Comparison of ENCODE assay signal across 12 mouse cellular contexts in genomic region chrX:99059119-99059518, GRCm38 (mm10). TPM values are rescaled to one million over a fixed set of nuclear protein-coding genes. Genes with fewer than 3 reads are reported as not detected.
A peak's percentile ranks its signal among the peaks of the same experiment; 100 is the strongest.
DNase-seq lines count a peak whose midpoint lies in the region; ATAC-seq and TF ChIP-seq lines count a peak whose summit lies in the region.
"Had no signal": no experiment of that assay in that cellular context is flagged by ENCODE, and none has a peak within 500 bp of the region (broad histone marks: within the 10 kb centered on the region; RNA-seq: fewer than 3 reads in every experiment).

No protein-coding gene starts in this region.

- H3K4me1 ChIP-seq in liver, postnatal 0 days (ENCODE audit: insufficient read depth): no peaks in the 10 kb centered on the region
- H3K4me1 ChIP-seq in liver, embryonic 12.5 days: no peaks in the 10 kb centered on the region
- H3K4me1 ChIP-seq: limb, embryonic 12.5 days; midbrain, embryonic 12.5 days had no signal

- 41% methylated on average over 4 of the region's 4 CpGs for WGBS in liver, postnatal 0 days (ENCODE audit: insufficient replicate concordance)
- WGBS in liver, embryonic 12.5 days (ENCODE audit: insufficient replicate concordance): 54% methylated on average over 4 of the region's 4 CpGs

- peak; percentile 65 for TF ChIP-seq CTCF in gastrocnemius, adult 2 months (IDR thresholded peaks at IDR 0.05)
- peak; percentile 42 for TF ChIP-seq CTCF in liver, postnatal 0 days (IDR thresholded peaks at IDR 0.05; ENCODE audit: low read depth)
- TF ChIP-seq CTCF in brain, embryonic 14.5 days (IDR thresholded peaks at IDR 0.05; ENCODE audit: borderline replicate concordance, extremely low read depth, insufficient read depth, insufficient read length): peak; percentile 22; the same call in 1 of the 2 replicates

- no peak for TF ChIP-seq EP300 in liver, postnatal 0 days (IDR thresholded peaks at IDR 0.05; ENCODE audit: low read depth)

- H3K9me3 ChIP-seq in liver, postnatal 0 days (ENCODE audit: low read length): no peaks in the 10 kb centered on the region
- H3K9me3 ChIP-seq in liver, embryonic 12.5 days (replicated peaks): no peaks in the 10 kb centered on the region
- H3K9me3 ChIP-seq: limb, embryonic 12.5 days; midbrain, embryonic 12.5 days had no signal

- no peak overlapping the region for H3K9ac ChIP-seq in liver, postnatal 0 days (replicated peaks)
- no peak overlapping the region for H3K9ac ChIP-seq in liver, embryonic 12.5 days
- H3K9ac ChIP-seq: limb, embryonic 12.5 days; midbrain, embryonic 12.5 days had no signal

- H3K4me3 ChIP-seq in gastrocnemius, adult 2 months: no peak overlapping the region
- no peak overlapping the region for H3K4me3 ChIP-seq in liver, postnatal 0 days (ENCODE audit: low read depth, low read length)
- no peak overlapping the region for H3K4me3 ChIP-seq in liver, embryonic 12.5 days
- H3K4me3 ChIP-seq: limb, embryonic 12.5 days; midbrain, embryonic 12.5 days had no signal

- ATAC-seq in liver, postnatal 0 days: no peak
- ATAC-seq in liver, embryonic 12.5 days: no peak
- ATAC-seq in megakaryocyte progenitor cell, adult 5-6 weeks (replicated peaks; ENCODE audit: poor library complexity): peak; percentile 46; the same call in 1 of the 2 replicates
- ATAC-seq in frontal cortex, adult (ENCODE audit: low TSS enrichment): no peak
- ATAC-seq: CD4-positive, CD25-positive, alpha-beta regulatory T cell, adult 4 months had no signal

- H3K4me2 ChIP-seq in liver, postnatal 0 days (ENCODE audit: low read depth, low read length): no peak overlapping the region
- H3K4me2 ChIP-seq in liver, embryonic 12.5 days: no peak overlapping the region
- H3K4me2 ChIP-seq: limb, embryonic 12.5 days; midbrain, embryonic 12.5 days had no signal

- intact Hi-C loops in gastrocnemius, adult 2 months (cut with DNase I): loop anchor here (1.0 kb wide), 1 partner anchor 70 kb away; no protein-coding TSS in a partner anchor
- intact Hi-C loops in gastrocnemius, postnatal 14 days (cut with DNase I; ENCODE audit: low total_unique reads): no loop called here
- intact Hi-C loops in left cerebral cortex, postnatal 10 days (cut with DNase I): no loop called here

- H3K27me3 ChIP-seq in liver, postnatal 0 days (ENCODE audit: insufficient read depth, low read length): no peaks in the 10 kb centered on the region
- peaks cover 16% of the 10 kb centered on the region; the same call in 1 of the 2 replicates for H3K27me3 ChIP-seq in liver, embryonic 12.5 days (replicated peaks)

- no peak overlapping the region for H3K27ac ChIP-seq in gastrocnemius, adult 2 months
- no peak overlapping the region for H3K27ac ChIP-seq in liver, postnatal 0 days (ENCODE audit: low read depth)
- no peak overlapping the region for H3K27ac ChIP-seq in liver, embryonic 12.5 days
- H3K27ac ChIP-seq: limb, embryonic 12.5 days; midbrain, embryonic 12.5 days had no signal

- no peak for TF ChIP-seq POLR2A in brain, embryonic 14.5 days (IDR thresholded peaks at IDR 0.05; ENCODE audit: borderline replicate concordance, extremely low read depth, insufficient read depth, insufficient read length, poor library complexity, severe bottlenecking)

- H3K36me3 ChIP-seq in liver, postnatal 0 days (replicated peaks; ENCODE audit: insufficient read depth, low read length): no peaks in the 10 kb centered on the region; the same call in 1 of the 2 replicates
- H3K36me3 ChIP-seq in liver, embryonic 12.5 days: no peaks in the 10 kb centered on the region
- H3K36me3 ChIP-seq: limb, embryonic 12.5 days; midbrain, embryonic 12.5 days had no signal

- no peak for DNase-seq in gastrocnemius, adult 2 months
- no peak for DNase-seq in gastrocnemius, postnatal 14 days
- DNase-seq in liver, postnatal 0 days: no peak
- DNase-seq in brain, embryonic 14.5 days (ENCODE audit: low read depth): peak; percentile 13
- DNase-seq in left cerebral cortex, postnatal 10 days (ENCODE audit: extremely low spot score in 1 of 2, low spot score in 2 of 2): no peak
- DNase-seq: kidney, postnatal 25 days had no signal

RNA-seq across cellular contexts. Expression of gene Stard8, which starts 56.1 kb away (rescaled TPM):
- total RNA-seq in gastrocnemius, adult 2 months (2021): 10 to 100 TPM; 11.1 to 18.2 TPM
- 10 to 100 TPM; 25.3 TPM for total RNA-seq in gastrocnemius, postnatal 14 days (2021)
- polyA plus RNA-seq in liver, postnatal 0 days (2015; fragmentation: Nextera tagmentation; extraction: Ambion mirVana): 2.8 and 3.1 TPM in 2 replicates
- polyA plus RNA-seq in liver, embryonic 12.5 days (2016; fragmentation: Nextera tagmentation; extraction: Ambion mirVana): 5.2 and 6.1 TPM in 2 replicates
- 5.7 and 7.8 TPM in 2 replicates for polyA plus RNA-seq in brain, embryonic 14.5 days (2012; rRNA removed)
- total RNA-seq in megakaryocyte progenitor cell, adult 5-6 weeks (2015): 4.4 and 5.6 TPM in 2 replicates
- total RNA-seq in megakaryocyte progenitor cell, adult 5-6 weeks (2017): 3.1 and 6.9 TPM in 2 replicates
- 1 to 10 TPM; 8.3 to 9.4 TPM for total RNA-seq in left cerebral cortex, postnatal 10 days (2021)
